Mouse (Mus musculus) bone marrow, adult 2 months (tissue): ENCODE measurements around the gene Smim27. TPM values are rescaled to one million over a fixed set of nuclear protein-coding genes. Genes with fewer than 3 reads are reported as not detected.
"Not testable (repeated sequence)": the region's sequence is repeated elsewhere in the genome, so short reads cannot be mapped to it uniquely, and the experiment has no call there.

ENCODE experiments used
- H3K27ac ChIP-seq: fragments of 200-500 bp; 2 replicates; pipeline ENCODE4 v1.5.1; 2012; ENCODE audit warnings: low read depth, mild to moderate bottlenecking, control low read depth, inconsistent platforms, low read length; ENCODE audit not compliant: control insufficient read depth, poor library complexity, insufficient read depth
- H3K4me1 ChIP-seq: fragments of 200-500 bp; 2 replicates; pipeline ENCODE4 v1.6.1; 2011; ENCODE audit warnings: low read length; ENCODE audit not compliant: control insufficient read depth, insufficient read depth
- H3K4me3 ChIP-seq: fragments of 200-500 bp; replicated peaks from 2 replicates; pipeline ENCODE3; 2011; ENCODE audit warnings: mild to moderate bottlenecking, low read depth, low read length, control low read depth; ENCODE audit not compliant: control insufficient read depth
- CTCF ChIP-seq: fragments of 200-500 bp; IDR thresholded peaks from 2 replicates; pipeline ENCODE4 v1.5.1; 2011; ENCODE audit warnings: low read length, control low read depth; ENCODE audit not compliant: control insufficient read depth, insufficient read depth
- POLR2A ChIP-seq: fragments of 200-500 bp; IDR thresholded peaks from 2 replicates; pipeline ENCODE4 v1.6.1; 2011; ENCODE audit warnings: low read depth, mild to moderate bottlenecking, control low read depth, low read length, borderline replicate concordance; ENCODE audit not compliant: control insufficient read depth
- WGBS: fragments of 180-500 bp; shearing (Covaris S2); methylation state at CpG from one replicate; pipeline ENCODE4 v1.1.7; 2018; 5-methylcytosine and 5-hydroxymethylcytosine counted together
- polyA plus RNA-seq: library from polyadenylated mRNA; stranded (reverse); fragments of >200 nt; gene quantifications from 2 replicates; pipeline ENCODE4 v1.2.4, GENCODE M21; 2011; ENCODE audit warnings: low replicate concordance; ENCODE audit not compliant: missing spikeins, insufficient read depth, insufficient read length

Smim27 gene
- polyA plus RNA-seq, 1 experiment: 12.2 TPM

DNA sequence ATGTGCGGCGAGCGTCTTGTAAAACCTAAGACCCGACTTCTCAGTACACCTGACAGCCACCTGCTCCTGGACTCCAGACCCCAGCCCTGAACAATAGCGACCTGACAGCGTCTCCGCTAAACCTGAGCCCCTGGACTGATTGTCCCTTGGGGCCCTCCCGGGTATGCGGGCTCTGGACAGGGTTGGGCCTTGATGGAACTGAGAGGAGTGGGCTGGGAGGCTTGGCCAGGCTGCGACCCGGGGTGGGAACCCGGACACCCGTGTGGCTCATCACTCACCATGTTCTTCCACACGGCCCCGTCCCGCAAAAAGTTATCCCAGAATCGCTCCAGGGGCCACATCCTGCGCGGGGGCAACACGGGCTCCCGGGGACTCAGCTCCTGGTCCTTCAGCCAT lies 9.5 kb downstream of the Smim27 start:
- Histone ChIP-seq H3K4me3 (peak overlapping the region; percentile 82), H3K4me1 (no peaks in the 10 kb centered on the region; the same call in 1 of the 2 replicates), H3K27ac (peak overlapping the region; percentile 88; the same call in 1 of the 2 replicates)
- no peak for TF ChIP-seq CTCF
- WGBS: under 1% methylated on average over 21 of the region's 21 CpGs

DNA sequence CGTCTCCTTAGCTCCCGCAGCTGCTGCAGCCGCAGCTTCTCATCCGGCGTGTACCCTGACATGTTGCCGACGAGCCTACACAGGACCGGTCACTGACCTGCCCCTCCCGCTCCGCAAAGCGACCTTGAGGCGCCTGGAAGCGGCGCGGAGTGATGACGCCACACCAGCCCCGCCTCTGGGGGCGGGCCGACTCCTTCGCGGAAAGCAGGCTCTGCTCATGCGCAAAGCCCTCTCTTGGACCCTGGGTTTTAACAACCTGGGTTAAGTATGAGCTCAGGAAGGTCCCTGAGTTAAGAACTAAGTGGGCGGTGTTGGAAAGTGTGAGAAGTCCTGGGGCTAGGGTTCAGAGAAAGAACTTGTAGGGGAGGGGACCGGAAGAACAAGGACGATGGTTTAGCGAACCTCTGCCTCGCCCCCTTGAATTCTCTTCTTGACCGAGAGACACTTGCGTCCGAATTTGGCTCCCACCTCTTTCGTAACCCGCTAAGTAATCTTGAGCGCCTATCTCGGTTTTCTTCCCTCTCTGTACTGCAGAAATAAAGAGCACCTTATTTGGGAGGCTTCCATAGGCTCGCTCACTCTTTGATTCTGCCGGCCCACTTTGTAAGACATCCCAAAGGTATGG lies 10.0 kb downstream of the Smim27 start, which contains the start of gene Ndufb6:
TSS of gene Ndufb6 (minus strand) at position 146 of the 625 bp plus-strand sequence.
- peak within 1 kb of the TSS; percentile 88 for H3K27ac ChIP-seq
- WGBS: under 1% methylated on average over 36 of the region's 36 CpGs
- H3K4me1 ChIP-seq: no peaks in the 10 kb centered on the region; the same call in 1 of the 2 replicates
- TF ChIP-seq POLR2A (peak; percentile 74; the same call in 1 of the 2 replicates), CTCF (no peak)
- H3K4me3 ChIP-seq: peak within 1 kb of the TSS; percentile 82

DNA sequence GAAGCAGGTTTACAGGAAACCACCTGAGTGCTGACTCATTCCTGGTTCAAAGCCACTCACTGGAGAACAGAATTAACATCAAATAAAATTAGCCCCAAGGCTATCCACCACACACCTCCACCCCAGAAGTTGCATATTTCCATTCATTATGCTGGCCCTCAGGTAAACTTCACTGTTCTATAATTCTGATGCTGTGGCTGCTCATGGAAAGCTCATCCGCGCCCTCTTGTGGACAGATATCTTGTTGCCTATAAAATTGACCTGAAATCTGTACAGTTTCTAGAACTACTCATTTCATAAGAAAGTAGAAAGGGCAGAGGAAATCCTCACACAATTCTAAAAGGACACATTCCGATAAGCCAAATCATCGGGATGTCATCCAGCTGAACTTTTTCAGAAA lies 16.2 kb downstream of the Smim27 start:
- WGBS: 12% methylated on average over 4 of the region's 4 CpGs
- Histone ChIP-seq H3K4me1 (peaks cover 1% of the 10 kb centered on the region; the same call in 1 of the 2 replicates), H3K4me3 (no peak overlapping the region), H3K27ac (no peak overlapping the region)
- TF ChIP-seq POLR2A: no peak
- TF ChIP-seq CTCF: peak; percentile 27

GRCm38 (mm10) chr4:40287415-40287814 lies 18.0 kb downstream of the Smim27 start:
- Histone ChIP-seq H3K4me1 (peaks cover 1% of the 10 kb centered on the region; the same call in 1 of the 2 replicates), H3K27ac (no peak overlapping the region), H3K4me3 (no peak overlapping the region)
- 24% methylated on average over 6 of the region's 6 CpGs for WGBS
- no peak for TF ChIP-seq CTCF
- TF ChIP-seq POLR2A: no peak

DNA sequence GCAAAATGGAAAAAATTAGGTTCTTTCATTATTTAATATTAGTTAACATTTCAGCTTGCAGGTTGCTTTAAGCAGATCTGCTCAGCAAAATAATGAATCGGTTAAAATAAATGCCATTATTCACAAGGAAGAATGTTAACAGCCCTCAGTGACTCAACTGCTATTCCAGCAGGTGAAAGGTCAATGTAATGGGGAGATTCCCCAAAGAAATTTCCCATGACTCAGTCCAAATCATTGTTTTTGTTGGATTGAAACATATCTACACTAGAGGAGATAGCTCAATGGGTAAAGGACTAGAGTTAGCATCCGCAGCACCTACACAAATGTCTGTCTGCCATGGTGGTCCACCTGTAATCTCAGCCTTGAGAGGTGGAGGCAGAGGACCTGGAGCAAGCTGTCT lies 19.7 kb downstream of the Smim27 start:
- Histone ChIP-seq H3K27ac (no peak overlapping the region), H3K4me3 (no peak overlapping the region), H3K4me1 (peaks cover 1% of the 10 kb centered on the region; the same call in 1 of the 2 replicates)
- 85% methylated on average over 2 of the region's 2 CpGs for WGBS
- TF ChIP-seq CTCF (no peak), POLR2A (no peak)

GRCm38 (mm10) chr4:40291511-40291910 lies 22.1 kb downstream of the Smim27 start:
- H3K27ac ChIP-seq, H3K4me1 ChIP-seq, H3K4me3 ChIP-seq: not testable (repeated sequence)
- 91% methylated on average over 11 of the region's 11 CpGs for WGBS

DNA sequence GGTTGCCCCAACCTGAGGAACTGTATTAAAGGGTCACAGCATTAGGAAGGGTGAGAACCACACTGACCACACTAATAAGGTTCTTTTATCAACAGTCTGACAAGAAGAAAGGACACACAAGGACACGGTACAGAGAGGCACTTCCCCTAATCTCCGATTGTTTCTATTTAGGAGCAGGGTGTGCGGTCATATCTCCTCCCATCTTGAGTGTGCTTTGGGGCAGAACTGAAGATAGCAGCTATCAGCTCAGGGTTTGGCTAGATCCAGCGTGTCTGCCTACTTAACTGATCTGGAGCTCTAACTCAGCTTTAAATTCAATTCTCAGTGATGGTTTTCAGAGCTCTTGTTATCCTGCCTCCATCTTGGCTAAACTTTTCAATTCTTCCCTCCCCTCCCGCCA lies 29.8 kb downstream of the Smim27 start:
- H3K4me1 ChIP-seq: peaks cover under 1% of the 10 kb centered on the region
- no peak overlapping the region for H3K4me3 ChIP-seq
- TF ChIP-seq POLR2A (no peak), CTCF (no peak)
- H3K27ac ChIP-seq: no peak overlapping the region
- WGBS: 32% methylated on average over 5 of the region's 5 CpGs

DNA sequence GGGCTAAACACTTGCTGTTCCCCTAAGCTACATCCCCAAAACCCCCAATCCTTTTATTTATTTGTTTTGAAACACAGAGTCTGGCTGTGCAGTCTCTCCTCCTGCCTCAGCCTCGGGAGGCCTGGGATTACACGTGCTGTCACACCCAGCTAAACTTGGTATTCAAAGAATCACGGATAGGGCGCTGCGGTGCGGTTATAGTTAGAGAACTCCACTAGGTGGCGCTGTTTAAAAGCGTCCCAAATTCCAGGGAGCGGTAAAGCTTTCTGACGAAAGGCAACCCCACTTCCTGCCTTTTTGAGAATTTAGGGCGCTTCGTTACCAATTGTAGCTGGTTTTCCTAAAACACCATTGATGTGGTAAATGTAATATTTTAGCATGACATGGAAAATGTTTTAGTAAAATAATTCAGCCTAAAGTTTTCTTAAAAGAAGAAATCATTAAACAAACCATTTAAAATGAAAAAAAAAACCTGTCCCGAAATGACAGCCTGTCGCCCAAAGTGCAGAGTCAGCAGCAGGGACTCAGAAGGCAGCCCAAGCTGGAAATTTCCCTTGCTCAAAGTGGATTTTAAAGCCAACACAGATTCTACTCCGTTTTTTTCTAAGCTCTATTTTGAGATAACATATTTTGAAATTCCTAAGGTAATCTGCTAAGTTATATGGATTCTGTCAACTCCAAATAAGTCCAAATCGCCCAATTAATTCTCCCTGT lies 31.9 kb downstream of the Smim27 start:
- 6% methylated on average over 16 of the region's 16 CpGs for WGBS
- Histone ChIP-seq H3K27ac (no peak overlapping the region), H3K4me3 (no peak overlapping the region), H3K4me1 (peaks cover 2% of the 10 kb centered on the region)
- TF ChIP-seq CTCF (peak; percentile 69), POLR2A (no peak)
